Mouse (Mus musculus): ENCODE results near the gene Tmem120b. TPM values are rescaled to one million over a fixed set of nuclear protein-coding genes. Genes with fewer than 3 reads are reported as not detected.
A peak's percentile ranks its signal among the peaks of the same experiment; 100 is the strongest.

Tmem120b gene
- total and polyA plus RNA-seq, 2 experiments from 2014 or later: 15.3 to 17.7 TPM

DNA sequence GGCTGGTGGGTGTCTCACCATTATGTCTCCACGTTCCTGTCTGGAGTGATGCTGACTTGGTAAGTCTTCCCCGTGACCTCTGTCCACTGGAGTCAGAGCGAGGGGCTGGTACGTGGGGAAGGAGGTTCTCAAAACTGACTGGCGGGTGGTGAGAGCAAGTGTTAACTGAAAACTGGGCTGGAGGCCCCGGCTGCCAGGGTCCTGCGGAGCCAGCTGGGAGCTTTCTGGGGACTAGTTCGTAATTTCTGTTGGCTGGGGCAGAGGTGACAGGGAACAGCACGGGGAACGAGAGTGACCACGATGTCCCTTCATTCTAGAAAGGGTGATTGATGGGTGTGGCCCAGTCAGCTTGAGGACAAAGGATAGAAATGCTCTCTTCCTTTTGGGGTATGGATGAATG, 45.9 kb downstream of the Tmem120b start:
- Histone ChIP-seq H3K4me3 (ENCODE audit: low read length) (no peak overlapping the region), H3K4me1 (ENCODE audit: insufficient read depth, low read length) (peaks cover 11% of the 10 kb centered on the region; the same call in 1 of the 2 replicates), H3K4me2 (ENCODE audit: low read depth, low read length) (no peak overlapping the region), H3K36me3 (ENCODE audit: insufficient read depth, low read length) (no peaks in the 10 kb centered on the region; the same call in 1 of the 2 replicates), H3K9ac (replicated peaks; ENCODE audit: low read length) (no peak overlapping the region), H3K9me3 (ENCODE audit: low read length) (no peaks in the 10 kb centered on the region), H3K27ac (no peak overlapping the region), H3K27me3 (ENCODE audit: insufficient read depth, low read length) (no peaks in the 10 kb centered on the region)
- ATAC-seq (no peak), DNase-seq (ENCODE audit: low spot score) (no peak)
- WGBS: 44% methylated on average over 11 of the region's 11 CpGs
- TF ChIP-seq CTCF (IDR thresholded peaks at IDR 0.05; ENCODE audit: low read depth): no peak

DNA sequence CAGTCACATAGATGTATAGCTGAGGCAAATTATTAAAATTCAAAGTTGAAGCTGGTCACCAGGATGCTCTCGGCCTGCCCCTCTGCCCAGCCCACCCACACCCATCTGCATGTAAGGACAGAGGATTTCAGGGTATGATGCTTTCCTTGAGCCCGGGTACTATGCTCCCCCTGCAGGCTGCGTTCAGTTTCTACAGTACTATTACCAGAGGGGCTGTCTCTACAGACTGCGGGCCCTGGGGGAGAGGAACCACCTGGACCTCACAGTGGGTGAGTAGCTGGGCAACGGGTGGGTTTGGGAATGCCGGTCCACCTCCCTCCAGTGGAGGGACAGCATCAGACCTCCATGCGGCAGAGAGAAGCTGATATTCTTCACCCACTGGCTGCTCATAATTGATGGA, 46.7 kb downstream of the Tmem120b start:
- ATAC-seq (peak; percentile 41; the same call in 1 of the 2 replicates), DNase-seq (ENCODE audit: low spot score) (peak; percentile 59)
- Histone ChIP-seq H3K4me1 (ENCODE audit: insufficient read depth, low read length) (peaks cover 3% of the 10 kb centered on the region; the same call in 1 of the 2 replicates), H3K9ac (replicated peaks; ENCODE audit: low read length) (no peak overlapping the region), H3K27ac (no peak overlapping the region), H3K36me3 (ENCODE audit: insufficient read depth, low read length) (no peaks in the 10 kb centered on the region; the same call in 1 of the 2 replicates), H3K27me3 (ENCODE audit: insufficient read depth, low read length) (no peaks in the 10 kb centered on the region), H3K4me2 (ENCODE audit: low read depth, low read length) (no peak overlapping the region), H3K4me3 (ENCODE audit: low read length) (no peak overlapping the region), H3K9me3 (ENCODE audit: low read length) (no peaks in the 10 kb centered on the region)
- peak; percentile 74 for TF ChIP-seq CTCF (IDR thresholded peaks at IDR 0.05; ENCODE audit: low read depth)
- 25% methylated on average over 7 of the region's 7 CpGs for WGBS

DNA sequence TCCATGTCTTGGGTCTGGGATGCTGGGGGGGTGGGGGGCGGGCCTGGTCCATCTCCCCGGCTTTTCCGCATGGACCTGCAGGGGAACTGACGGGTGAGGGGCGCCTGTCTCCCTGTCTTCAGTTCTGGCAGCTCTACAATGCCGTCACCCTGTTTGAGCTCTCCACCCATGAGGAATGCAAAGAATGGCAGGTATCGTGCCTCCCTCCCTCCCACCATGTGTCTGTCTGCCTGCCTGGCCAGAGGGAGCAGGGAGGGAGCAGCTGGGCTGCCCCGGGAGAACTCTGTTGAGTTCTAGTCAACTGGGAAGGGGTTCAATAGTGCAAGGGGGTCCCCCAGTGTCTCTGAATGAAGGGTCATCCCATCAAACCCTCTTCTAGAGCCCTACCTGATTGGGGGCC, 47.9 kb downstream of the Tmem120b start:
- ATAC-seq: no peak
- H3K4me1 ChIP-seq (ENCODE audit: insufficient read depth, low read length): no peaks in the 10 kb centered on the region
- no peak overlapping the region for H3K27ac ChIP-seq
- H3K36me3 ChIP-seq (ENCODE audit: insufficient read depth, low read length): no peaks in the 10 kb centered on the region; the same call in 1 of the 2 replicates
- H3K4me2 ChIP-seq (ENCODE audit: low read depth, low read length): no peak overlapping the region
- H3K9ac ChIP-seq (replicated peaks; ENCODE audit: low read length): no peak overlapping the region
- H3K9me3 ChIP-seq (ENCODE audit: low read length): no peaks in the 10 kb centered on the region
- TF ChIP-seq CTCF (IDR thresholded peaks at IDR 0.05; ENCODE audit: low read depth): no peak
- H3K4me3 ChIP-seq (ENCODE audit: low read length): no peak overlapping the region
- DNase-seq (ENCODE audit: low spot score): no peak
- 69% methylated on average over 8 of the region's 8 CpGs for WGBS
- no peaks in the 10 kb centered on the region for H3K27me3 ChIP-seq (ENCODE audit: insufficient read depth, low read length)

DNA sequence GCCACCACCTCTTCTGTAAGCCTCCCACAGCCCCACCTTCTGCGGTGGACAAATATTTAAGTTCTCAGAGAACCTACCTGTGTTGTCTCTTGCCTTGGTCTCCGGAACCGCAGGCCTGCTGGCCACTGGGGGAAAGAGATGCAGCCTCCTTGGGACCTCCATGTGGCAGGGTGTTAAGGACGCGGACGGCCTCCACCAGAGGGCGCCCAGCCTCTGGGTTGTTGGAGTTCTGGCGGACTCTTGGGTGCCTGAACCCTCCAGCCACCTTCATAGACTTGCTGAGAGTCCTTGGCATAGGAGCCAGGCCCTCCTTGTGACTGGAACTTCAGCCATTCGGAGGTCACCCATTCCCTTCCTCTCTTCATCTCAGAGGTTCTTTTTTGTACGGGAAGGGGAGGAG, 49.0 kb downstream of the Tmem120b start:
- Histone ChIP-seq H3K9ac (replicated peaks; ENCODE audit: low read length) (no peak overlapping the region), H3K4me1 (ENCODE audit: insufficient read depth, low read length) (no peaks in the 10 kb centered on the region), H3K9me3 (ENCODE audit: low read length) (no peaks in the 10 kb centered on the region), H3K4me2 (ENCODE audit: low read depth, low read length) (no peak overlapping the region), H3K27ac (no peak overlapping the region), H3K36me3 (ENCODE audit: insufficient read depth, low read length) (no peaks in the 10 kb centered on the region; the same call in 1 of the 2 replicates), H3K4me3 (ENCODE audit: low read length) (no peak overlapping the region), H3K27me3 (ENCODE audit: insufficient read depth, low read length) (no peaks in the 10 kb centered on the region)
- 22% methylated on average over 10 of the region's 10 CpGs for WGBS
- TF ChIP-seq CTCF (IDR thresholded peaks at IDR 0.05; ENCODE audit: low read depth): peak; percentile 89
- DNase-seq (ENCODE audit: low spot score): peak; percentile 78
- ATAC-seq: peak; percentile 45; the same call in 1 of the 2 replicates

DNA sequence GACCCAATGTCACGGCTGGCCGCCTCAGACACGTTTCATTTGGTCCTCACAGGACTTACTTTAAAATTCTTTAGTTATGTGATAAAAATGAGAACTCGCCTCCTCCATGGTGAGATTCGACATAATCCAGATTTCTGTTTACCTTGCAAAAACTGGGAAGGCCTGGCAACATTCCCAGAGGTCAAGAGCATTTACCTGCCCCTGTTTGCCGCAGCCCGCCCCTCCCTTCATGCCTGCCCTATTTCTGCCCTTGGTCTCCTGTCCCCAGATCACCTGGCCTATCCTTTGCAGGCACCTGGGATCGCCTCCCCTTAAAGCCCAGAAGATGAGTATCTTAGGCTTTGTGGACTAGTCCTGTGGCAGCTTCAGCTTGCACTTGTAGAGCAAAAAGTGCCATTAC, 49.6 kb downstream of the Tmem120b start:
- Histone ChIP-seq H3K36me3 (ENCODE audit: insufficient read depth, low read length) (no peaks in the 10 kb centered on the region; the same call in 1 of the 2 replicates), H3K4me2 (ENCODE audit: low read depth, low read length) (no peak overlapping the region), H3K9ac (replicated peaks; ENCODE audit: low read length) (no peak overlapping the region), H3K4me3 (ENCODE audit: low read length) (no peak overlapping the region), H3K27ac (no peak overlapping the region), H3K27me3 (ENCODE audit: insufficient read depth, low read length) (no peaks in the 10 kb centered on the region), H3K9me3 (ENCODE audit: low read length) (no peaks in the 10 kb centered on the region), H3K4me1 (ENCODE audit: insufficient read depth, low read length) (no peaks in the 10 kb centered on the region)
- no peak for ATAC-seq
- DNase-seq (ENCODE audit: low spot score): no peak
- WGBS: 82% methylated on average over 8 of the region's 8 CpGs
- TF ChIP-seq CTCF (IDR thresholded peaks at IDR 0.05; ENCODE audit: low read depth): no peak

DNA sequence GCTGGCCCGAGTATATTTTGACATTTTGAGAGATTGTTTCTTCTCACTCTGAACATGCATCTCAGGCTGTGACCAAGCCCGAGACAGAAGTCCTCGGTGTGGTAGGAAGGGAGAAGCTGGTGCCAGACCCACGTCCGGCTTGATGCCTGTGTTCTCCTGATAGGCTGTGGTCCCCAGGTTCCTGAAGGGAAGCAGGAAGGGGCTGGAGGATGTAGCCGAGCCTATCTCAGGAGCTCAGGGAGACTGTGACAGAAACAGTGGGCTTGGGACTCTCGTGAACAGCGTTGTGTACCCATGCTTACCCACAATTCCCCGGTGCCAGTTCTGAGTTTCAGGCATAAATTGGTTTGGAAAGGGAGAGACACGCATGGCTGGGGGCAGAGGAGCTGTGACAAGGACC, 50.6 kb downstream of the Tmem120b start:
- no peaks in the 10 kb centered on the region for H3K4me1 ChIP-seq (ENCODE audit: insufficient read depth, low read length)
- H3K9me3 ChIP-seq (ENCODE audit: low read length): no peaks in the 10 kb centered on the region
- no peak overlapping the region for H3K27ac ChIP-seq
- no peak for DNase-seq (ENCODE audit: low spot score)
- no peak overlapping the region for H3K4me2 ChIP-seq (ENCODE audit: low read depth, low read length)
- 71% methylated on average over 10 of the region's 10 CpGs for WGBS
- H3K9ac ChIP-seq (replicated peaks; ENCODE audit: low read length): no peak overlapping the region
- no peaks in the 10 kb centered on the region; the same call in 1 of the 2 replicates for H3K36me3 ChIP-seq (ENCODE audit: insufficient read depth, low read length)
- TF ChIP-seq CTCF (IDR thresholded peaks at IDR 0.05; ENCODE audit: low read depth): no peak
- H3K4me3 ChIP-seq (ENCODE audit: low read length): no peak overlapping the region
- ATAC-seq: no peak
- no peaks in the 10 kb centered on the region for H3K27me3 ChIP-seq (ENCODE audit: insufficient read depth, low read length)

DNA sequence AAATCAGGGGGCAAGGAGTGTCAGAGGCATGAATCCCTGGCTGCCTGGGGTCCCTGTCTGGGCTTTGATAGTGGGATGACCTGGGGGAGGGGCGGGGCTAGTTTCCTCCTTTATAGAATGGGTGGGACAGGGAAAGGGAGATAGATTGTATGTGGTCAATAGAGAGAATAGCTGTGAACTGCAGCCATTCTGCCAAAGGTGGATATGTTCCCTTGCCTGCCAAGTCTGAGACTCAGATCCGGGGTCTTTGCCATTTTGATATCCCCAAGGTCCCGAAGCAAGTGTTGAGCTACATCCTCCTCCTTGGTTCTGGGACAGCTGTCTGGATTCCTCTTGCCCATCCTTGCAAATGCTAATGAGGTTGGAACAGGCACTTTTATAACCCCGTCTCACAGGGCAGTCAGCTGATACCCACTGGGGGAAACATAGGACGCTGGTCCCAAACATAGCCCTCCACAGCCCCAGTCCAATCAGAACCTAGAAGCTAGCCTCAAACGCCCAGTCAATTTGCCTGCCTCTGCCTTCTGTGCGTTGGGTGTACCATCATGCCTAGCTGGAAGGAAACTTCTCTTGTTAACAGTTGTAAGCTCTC, 52.5 kb downstream of the Tmem120b start:
- no peaks in the 10 kb centered on the region for H3K36me3 ChIP-seq (ENCODE audit: insufficient read depth, low read length)
- no peaks in the 10 kb centered on the region for H3K27me3 ChIP-seq (ENCODE audit: insufficient read depth, low read length)

More for the DNA sequence above, 52.5 kb downstream of the Tmem120b start:
- Histone ChIP-seq H3K9me3 (ENCODE audit: low read length) (no peaks in the 10 kb centered on the region), H3K4me1 (ENCODE audit: insufficient read depth, low read length) (no peaks in the 10 kb centered on the region), H3K27ac (no peak overlapping the region), H3K9ac (replicated peaks; ENCODE audit: low read length) (no peak overlapping the region), H3K4me2 (ENCODE audit: low read depth, low read length) (no peak overlapping the region), H3K4me3 (ENCODE audit: low read length) (no peak overlapping the region)
- 45% methylated on average over 7 of the region's 7 CpGs for WGBS
- TF ChIP-seq CTCF (IDR thresholded peaks at IDR 0.05; ENCODE audit: low read depth): no peak
- DNase-seq (ENCODE audit: low spot score) (no peak), ATAC-seq (no peak)
